Mouse (Mus musculus) liver, embryonic 14.5 days (tissue): ENCODE measurements around the gene Scyl1.

ENCODE experiments used
- CTCF ChIP-seq: IDR thresholded peaks from 2 replicates; pipeline ENCODE4 v1.5.1; 2016; ENCODE audit warnings: antibody characterized with exemption, low read depth, control low read depth
- EP300 ChIP-seq: IDR thresholded peaks from 2 replicates; pipeline ENCODE4 v1.6.1; 2016; ENCODE audit warnings: antibody characterized with exemption, low read depth

- TF ChIP-seq CTCF (no peak), EP300 (no peak)
These were observed 10.3 kb upstream of the Scyl1 start for GRCm38 (mm10) chr19:5781532-5781931.
